Mouse (Mus musculus): ENCODE results near the gene 2310061N02Rik.
"Not testable (repeated sequence)": the region's sequence is repeated elsewhere in the genome, so short reads cannot be mapped to it uniquely, and the experiment has no call there.

Gene 2310061N02Rik

GRCm38 (mm10) chr16:88707496-88708012 is at the start of gene 2310061N02Rik:
Gene 2310061N02Rik, minus strand, starts transcription at chr16:88707962.
- DNase-seq (ENCODE audit: low spot score in 2 of 2) = no peak

DNA sequence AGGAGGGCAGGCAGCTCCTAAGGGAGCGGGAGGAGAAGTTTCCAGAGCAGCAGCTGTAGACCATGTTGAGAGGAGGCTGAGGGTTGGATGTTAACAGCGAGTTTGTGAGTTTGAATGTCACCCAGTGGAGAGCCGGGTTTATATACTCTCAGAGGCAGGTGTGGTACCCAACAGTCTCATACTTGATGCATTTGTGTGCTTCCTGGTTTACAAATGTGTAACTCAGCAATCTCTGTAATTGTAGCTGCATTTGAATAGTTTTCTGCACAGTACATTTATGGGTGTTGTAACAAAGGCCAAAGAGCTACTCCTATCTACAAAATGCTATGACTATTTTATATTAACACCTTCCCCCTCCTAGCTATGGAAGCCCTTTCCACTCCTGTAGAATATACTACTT is 43.8 kb upstream of the 2310061N02Rik start, which contains the start of gene Krtap13:
Krtap13 (minus strand) TSS at position 101 of the 400 bp plus-strand sequence.
- DNase-seq (ENCODE audit: low spot score in 2 of 2) = not testable (repeated sequence)

DNA sequence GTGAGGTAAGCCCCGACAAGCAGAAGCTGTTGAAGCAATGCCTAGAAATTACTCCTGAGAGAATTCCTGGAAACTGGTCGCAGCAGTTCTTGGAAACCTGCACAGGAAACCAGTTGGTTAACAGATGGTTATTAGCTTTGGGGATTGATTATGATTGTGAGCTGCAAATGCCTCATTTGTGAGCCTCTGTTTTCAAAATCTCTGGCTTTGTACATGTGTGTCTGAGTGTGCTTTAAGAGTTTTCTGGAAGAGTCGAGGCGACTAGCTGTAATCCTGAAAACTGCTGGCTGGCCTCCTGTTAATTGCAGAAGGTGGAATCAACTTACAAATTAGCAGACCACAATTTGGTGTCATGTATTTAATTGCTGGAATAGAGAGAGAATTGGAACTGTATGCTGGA is 40.2 kb upstream of the 2310061N02Rik start:
- no peak for DNase-seq (ENCODE audit: low spot score in 2 of 2)

- DNase-seq (ENCODE audit: low spot score in 2 of 2) = no peak
Observed at GRCm38 (mm10) chr16:88744750-88745340, 37.1 kb upstream of the 2310061N02Rik start.

GRCm38 (mm10) chr16:88735391-88735790 is 27.6 kb upstream of the 2310061N02Rik start:
- no peak for DNase-seq (ENCODE audit: low spot score in 2 of 2)

GRCm38 (mm10) chr16:88728812-88729275 is 21.1 kb upstream of the 2310061N02Rik start, which contains the start of gene Krtap13-1:
Gene Krtap13-1, plus strand, starts transcription at chr16:88728862.
- no peak for DNase-seq (ENCODE audit: low spot score in 2 of 2)

- no peak for DNase-seq (ENCODE audit: low spot score in 2 of 2)
Observed at GRCm38 (mm10) chr16:88720031-88720430, 12.3 kb upstream of the 2310061N02Rik start.

DNA sequence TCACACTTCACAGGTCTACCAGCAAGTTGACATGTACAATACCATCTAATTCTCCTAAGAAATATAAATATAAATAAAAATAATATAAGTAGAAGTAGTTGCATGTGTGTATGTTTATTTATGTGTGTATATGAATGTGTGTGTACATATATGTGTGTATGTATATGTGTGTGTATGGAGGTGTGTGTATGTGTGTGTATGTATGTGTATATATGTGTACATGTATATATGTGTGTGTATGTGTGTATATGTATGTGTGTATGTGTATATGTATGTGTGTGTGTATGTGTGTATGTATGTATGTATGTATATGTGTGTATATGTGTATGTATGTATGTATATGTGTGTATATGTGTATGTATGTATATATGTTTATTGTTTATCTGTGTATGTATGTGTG is 8.8 kb upstream of the 2310061N02Rik start:
- DNase-seq (ENCODE audit: low spot score in 2 of 2) = no peak

- DNase-seq (ENCODE audit: low spot score in 2 of 2) = no peak
Observed at GRCm38 (mm10) chr16:88711245-88711644, 3.5 kb upstream of the 2310061N02Rik start.

DNA sequence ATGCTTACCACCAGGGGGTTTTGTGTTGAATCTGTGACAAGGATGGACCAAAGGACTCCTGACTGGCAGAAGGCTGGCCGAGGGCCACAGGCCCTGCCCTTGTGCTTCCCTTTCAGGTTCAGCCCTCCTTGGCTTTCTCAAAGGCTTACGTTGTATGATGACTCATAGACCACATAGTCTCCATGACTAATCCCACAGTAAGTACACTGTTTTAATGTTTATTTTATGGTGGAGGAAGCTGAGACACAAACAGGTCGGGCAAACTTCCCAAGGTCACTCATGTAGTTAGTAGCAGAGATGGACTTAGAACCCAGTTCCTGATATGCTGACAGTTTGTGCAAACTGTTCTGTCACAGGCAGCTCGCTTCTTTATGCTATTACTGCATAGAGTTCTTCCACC is 3.0 kb upstream of the 2310061N02Rik start:
- no peak for DNase-seq (ENCODE audit: low spot score in 2 of 2)

- DNase-seq (ENCODE audit: low spot score in 2 of 2) = no peak
Observed at GRCm38 (mm10) chr16:88701072-88701864, 6.5 kb downstream of the 2310061N02Rik start.

DNA sequence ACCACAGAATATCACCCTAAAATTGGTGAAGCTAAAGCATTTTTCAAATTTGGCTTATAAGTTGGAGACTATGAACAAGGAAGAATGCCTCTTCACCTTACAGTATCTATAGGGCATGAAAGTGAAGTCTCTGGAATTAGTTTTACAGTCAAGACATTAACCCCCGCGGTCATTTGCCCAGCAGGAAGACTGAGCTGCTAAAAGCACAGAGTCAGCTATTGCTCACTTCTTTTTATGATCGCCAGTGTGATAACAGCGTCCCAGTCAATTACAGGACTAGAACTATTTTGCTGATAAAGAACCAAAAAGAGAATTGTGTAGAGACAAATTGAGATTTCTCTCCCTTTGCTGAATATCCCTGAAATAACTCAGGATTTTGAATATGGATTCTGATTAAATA is 11.5 kb downstream of the 2310061N02Rik start:
- DNase-seq (ENCODE audit: low spot score in 2 of 2) = no peak

- no peak for DNase-seq (ENCODE audit: low spot score in 2 of 2)
Observed at GRCm38 (mm10) chr16:88681282-88681681, 26.5 kb downstream of the 2310061N02Rik start.

- no peak for DNase-seq (ENCODE audit: low spot score in 2 of 2)
Observed at GRCm38 (mm10) chr16:88679099-88679498, 28.7 kb downstream of the 2310061N02Rik start.

GRCm38 (mm10) chr16:88671571-88671970 is 36.2 kb downstream of the 2310061N02Rik start, which contains the start of gene Krtap27-1:
Gene Krtap27-1, minus strand, starts transcription at chr16:88671671.
- no peak for DNase-seq (ENCODE audit: low spot score in 2 of 2)

DNA sequence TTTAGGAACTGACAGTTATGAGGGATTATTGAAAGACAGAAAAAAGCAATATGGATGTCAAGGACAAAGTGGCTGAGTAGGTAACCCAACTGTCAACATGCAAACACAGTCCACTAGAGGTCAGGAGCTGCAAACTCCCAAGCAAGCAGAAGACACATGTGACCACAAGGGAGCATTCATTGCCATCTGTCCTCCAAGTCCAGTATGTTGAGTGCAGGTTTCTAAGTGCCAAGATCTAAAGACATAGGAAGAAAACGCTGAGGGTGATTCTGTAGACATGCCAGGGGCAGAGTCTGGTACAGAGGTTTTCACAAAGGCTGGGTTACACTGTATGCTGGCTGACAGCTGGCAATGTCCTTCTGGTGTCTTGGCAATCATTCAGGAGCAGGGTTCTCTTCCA is 50.3 kb downstream of the 2310061N02Rik start:
- DNase-seq (ENCODE audit: low spot score in 2 of 2) = no peak
